Mouse (Mus musculus): ENCODE measurements at regions not wholly inside any gene's neighbourhood (a gene's known extent, or its start where the extent isn't known, plus 50 kb on each side); places are given as distances from the start of the nearest gene placed in this dataset.
A peak's percentile ranks its signal among the peaks of the same experiment; 100 is the strongest.

DNA sequence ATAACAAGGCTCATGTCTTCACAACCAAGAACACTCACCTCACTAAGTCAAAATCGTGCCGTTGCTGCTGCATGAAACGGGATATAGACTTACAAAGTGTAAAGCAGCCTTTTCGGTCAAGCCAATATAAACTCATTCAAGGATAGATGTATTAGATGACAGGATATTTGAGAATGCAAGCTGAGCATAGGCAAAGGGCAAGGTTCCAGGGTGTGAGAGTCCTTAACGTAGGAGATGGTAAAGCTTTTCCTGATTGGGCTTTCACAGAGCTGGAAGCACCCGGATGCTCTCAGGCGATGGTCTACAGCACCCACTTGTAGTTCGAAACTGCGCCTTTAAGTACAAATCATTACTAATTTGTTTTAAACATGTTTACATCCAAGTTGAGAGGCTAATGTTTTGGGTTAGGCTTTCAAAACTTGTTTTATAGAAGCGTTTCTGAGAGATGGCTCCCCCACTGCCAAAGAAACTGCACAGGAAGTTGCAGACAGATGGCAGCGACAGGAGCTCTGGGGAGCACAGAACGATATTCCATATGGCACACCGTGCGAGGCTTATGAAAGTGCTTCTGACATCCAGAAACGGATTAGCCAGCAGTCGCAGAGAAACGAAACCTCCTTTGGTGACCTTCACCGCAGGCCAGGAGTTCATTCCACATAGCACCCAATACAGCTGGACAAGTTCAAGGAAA, 54.1 kb upstream of the Rell1 start:
- peak; percentile 78 for DNase-seq

DNA sequence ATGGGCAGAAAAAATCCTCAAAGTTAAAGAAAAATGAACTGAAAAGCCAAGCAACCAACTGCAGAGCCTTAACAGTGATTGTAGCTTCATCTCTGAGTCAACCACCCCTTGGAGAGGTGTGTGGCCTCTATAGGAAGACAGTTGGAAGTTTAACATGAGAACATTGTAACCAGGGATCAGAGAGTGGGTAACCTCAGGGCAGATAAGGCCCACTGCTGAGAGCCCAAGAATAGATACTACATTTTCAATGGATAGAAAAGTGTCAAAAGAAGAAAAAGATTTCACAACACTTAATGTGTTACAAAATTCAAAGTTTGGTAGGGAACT, 54.6 kb upstream of the Rell1 start:
- peak; percentile 55 for DNase-seq

DNA sequence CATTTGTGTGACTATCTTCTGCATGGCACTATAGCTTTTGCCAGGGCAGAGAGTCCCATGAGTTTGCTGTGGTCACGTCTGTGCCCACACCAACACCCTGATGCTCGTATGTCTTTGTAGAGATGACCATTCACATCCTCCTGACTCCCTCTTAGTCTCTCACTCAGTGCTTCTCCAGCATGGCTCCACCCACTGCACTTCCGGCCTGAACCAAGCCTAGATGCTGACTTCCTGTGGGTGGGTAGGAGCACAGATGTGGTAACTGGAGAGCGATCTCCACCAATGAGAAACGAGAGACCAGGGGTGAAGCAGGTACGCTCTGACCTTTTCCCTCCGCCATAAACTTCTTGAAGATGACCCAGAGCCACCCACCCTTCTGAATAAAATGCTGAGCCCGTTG, 55.7 kb upstream of the Rell1 start:
- peak; percentile 94 for DNase-seq

DNA sequence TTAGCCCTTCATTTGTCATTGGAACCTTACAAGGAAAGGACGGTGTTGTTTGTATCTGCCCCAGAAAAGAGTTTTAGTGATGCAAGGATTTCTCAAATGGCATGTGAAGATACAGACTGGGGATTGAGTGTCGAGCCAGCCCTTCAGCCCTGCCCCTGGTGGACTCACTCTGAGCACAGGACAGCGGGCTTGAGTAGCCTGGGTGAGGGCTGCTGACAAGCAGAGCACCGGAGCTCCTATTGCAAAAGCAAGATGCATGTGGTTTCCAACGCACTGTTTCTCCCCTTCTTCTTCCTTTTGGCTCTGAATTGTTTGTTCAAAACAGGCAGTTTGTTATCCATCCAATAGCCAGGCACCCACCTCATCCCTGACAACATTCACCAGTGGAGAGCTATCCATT, 59.0 kb upstream of the Rell1 start:
- peak; percentile 27 for DNase-seq

DNA sequence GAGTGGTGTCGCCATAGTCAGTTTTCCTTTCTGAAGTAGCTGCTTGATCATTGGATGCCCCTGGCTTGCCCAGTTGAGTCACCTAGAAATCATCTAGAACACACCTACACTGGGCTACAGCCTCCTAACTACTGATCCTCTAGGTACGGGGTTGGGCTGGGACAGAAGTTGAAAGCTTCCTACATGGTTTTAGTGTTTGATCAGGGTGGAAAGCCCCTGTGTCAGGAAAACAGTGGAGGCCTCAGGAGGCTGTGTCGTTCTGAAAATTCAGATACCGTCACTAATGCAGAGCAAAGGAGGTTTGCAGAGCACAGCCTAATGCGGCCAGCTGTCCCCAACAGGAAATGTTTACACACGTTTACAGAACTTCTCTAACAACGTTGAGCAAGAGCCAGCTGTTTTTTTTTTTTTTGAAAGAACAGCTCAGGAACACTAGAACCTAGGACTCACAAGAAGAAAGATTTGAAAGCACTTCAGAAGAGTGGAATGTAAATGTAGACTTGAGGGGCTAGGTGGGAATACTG, 61.0 kb upstream of the Rell1 start:
- peak; percentile 92 for DNase-seq

DNA sequence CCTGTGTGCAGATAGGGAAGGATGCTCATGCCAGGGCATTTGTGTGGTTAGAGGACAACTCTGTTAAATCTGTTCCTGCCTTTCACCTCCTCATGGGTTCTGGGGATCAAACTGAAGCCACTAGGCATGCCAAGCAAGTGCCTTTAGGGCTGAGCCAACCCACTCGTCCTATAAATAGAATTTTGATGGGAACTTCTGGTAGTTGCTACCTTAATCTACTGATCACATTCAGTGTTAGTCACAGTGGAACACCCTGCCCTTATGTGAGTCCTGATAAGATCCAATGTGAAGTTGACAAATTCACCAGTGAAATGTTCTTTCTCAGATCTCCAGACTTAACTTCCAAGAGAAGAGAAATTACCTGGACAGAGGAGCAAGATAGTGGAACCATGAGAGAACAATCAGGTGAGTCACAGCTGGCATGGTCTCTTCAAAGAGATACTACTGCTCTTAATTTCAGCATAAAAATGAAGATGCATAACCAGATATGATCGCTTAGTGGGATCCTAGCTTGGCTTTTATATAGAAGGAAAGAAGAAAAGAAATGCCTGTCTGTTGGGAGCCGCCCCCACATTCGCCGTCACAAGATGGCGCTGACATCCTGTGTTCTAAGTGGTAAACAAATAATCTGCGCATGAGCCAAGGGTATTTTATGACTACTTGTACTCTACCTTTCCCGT, 61.7 kb upstream of the Rell1 start:
- peak; percentile 90 for DNase-seq

DNA sequence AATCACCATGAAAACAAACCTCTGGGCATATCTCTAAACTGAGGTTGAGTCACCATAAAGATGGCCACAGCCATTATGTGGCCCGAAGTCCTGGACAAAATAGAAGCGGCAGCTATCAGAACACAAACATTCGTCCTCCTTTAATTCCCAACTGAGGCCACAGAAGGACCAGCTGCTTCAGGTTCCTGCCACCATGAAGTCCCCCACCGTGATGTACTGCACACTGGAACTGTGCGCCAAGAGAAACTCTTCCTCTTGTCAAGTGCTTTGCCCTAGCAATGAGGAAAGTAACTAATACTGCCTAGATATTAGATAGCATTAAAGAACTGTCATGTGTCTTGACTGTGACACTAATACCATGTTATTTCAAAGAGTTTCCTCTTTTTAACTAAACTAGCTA, 54.4 kb upstream of the Pgm2 start:
- DNase-seq: peak; percentile 85

DNA sequence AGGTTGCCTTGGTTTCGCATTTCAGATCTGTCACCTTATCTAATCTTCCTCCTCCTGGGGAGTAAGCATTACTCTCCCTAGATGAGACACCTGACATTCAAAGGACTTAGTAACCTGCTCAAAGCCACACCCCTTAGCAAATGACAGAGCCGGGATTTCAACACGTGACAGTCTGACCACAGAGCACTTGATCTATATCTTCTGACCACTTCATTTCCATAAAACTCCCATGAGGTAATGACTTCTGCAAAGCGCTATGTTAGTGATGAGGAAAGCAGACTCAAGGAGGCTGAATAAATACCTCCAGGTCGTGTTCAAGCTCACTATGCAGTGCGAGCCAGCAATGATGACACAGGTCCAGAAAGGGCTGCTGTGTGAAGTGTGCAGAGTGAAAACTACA, 52.1 kb upstream of the Pgm2 start:
- DNase-seq: peak; percentile 77

All from heart, adult 11 months (tissue).